In the genomic region with DNA sequence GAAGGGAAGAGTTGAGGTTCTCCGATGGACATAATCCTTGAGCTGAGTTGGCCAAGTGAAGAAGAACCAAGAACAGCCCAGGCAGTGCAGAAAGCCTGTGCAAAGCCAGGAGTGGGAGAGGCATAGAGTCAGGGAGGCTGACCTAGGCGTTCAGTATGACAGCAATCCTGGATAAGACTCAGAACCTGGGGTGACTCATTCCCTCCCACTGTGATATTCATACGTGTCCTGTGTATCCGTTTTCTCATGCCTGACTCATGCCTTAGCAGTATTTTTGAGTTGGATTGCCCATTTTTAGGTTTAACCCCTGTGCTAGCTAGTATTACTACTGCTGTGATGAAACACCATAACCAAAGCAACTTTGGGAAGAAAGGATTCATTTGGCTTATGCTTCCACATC, we compare ENCODE assay signal across 19 mouse cellular contexts.
A peak's percentile ranks its signal among the peaks of the same experiment; 100 is the strongest.
DNase-seq lines count a peak whose midpoint lies in the region.
"Had no signal": no experiment of that assay in that cellular context is flagged by ENCODE, and none has a peak within 500 bp of the region (broad histone marks: within the 10 kb centered on the region; RNA-seq: fewer than 3 reads in every experiment).

No protein-coding gene starts in this region.

- DNase-seq in 3T3-L1 (ENCODE audit: low read depth, low spot score) (peak; percentile 88), 416B (ENCODE audit: low read depth) (peak; percentile 47), NIH3T3 (ENCODE audit: low read depth) (peak; percentile 90)
- DNase-seq in fibroblast of lung, adult 2 months (ENCODE audit: low read depth): peak; percentile 77
- no peak for DNase-seq in right cerebral cortex, postnatal 25 days
- no peak for DNase-seq in lung, postnatal 4 days
- DNase-seq in spleen, postnatal 36 days (ENCODE audit: low spot score in 2 of 2): no peak
- DNase-seq: adrenal gland, postnatal 25 days; B cell, adult 2 months; cerebellum, adult 18-20 months; cerebellum, adult 9-11 months; cerebellum, postnatal 25 days; forebrain, postnatal 0 days; gastrocnemius, postnatal 10 days; gastrocnemius, postnatal 36 days; heart, adult 2 months; heart, postnatal 14 days; heart, postnatal 4 days; kidney, adult 18-20 months had no signal

Comparison
In these comparisons a context has a peak if more than half of its experiments do, and no peak if none do; other contexts are left out.
1. DNase-seq: peak in 3T3-L1 (single experiment), 416B (single experiment), NIH3T3 (single experiment) and fibroblast of lung, adult 2 months (single experiment); none in right cerebral cortex, postnatal 25 days (single experiment), lung, postnatal 4 days (0 of 2) and spleen, postnatal 36 days (0 of 2).